Mouse (Mus musculus) thymus, adult 2 months (tissue): ENCODE data around the gene Cyp2d10. TPM values are rescaled to one million over a fixed set of nuclear protein-coding genes. Genes with fewer than 3 reads are reported as not detected.
"Not testable (repeated sequence)": the region's sequence is repeated elsewhere in the genome, so short reads cannot be mapped to it uniquely, and the experiment has no call there.

ENCODE experiments used
- DNase-seq: peaks from one replicate; pipeline ENCODE4 v3.0.0; 2021
- H3K27ac ChIP-seq: fragments of 200-500 bp; 2 replicates; pipeline ENCODE4 v1.5.1; 2012; ENCODE audit warnings: low read length, control low read depth; ENCODE audit not compliant: control insufficient read depth, insufficient read depth
- H3K27me3 ChIP-seq: fragments of 200-500 bp; 2 replicates; pipeline ENCODE4 v1.6.1; 2012; ENCODE audit warnings: mild to moderate bottlenecking, low read length, moderate library complexity, mixed read lengths; ENCODE audit not compliant: control insufficient read depth, insufficient read depth
- H3K36me3 ChIP-seq: fragments of 200-500 bp; 2 replicates; pipeline ENCODE4 v1.6.1; 2012; ENCODE audit warnings: mild to moderate bottlenecking, low read length, moderate library complexity; ENCODE audit not compliant: control insufficient read depth, insufficient read depth
- H3K4me1 ChIP-seq: fragments of 200-500 bp; replicated peaks from 2 replicates; pipeline ENCODE4 v1.6.1; 2012; ENCODE audit warnings: low read length; ENCODE audit not compliant: control insufficient read depth, insufficient read depth
- H3K4me3 ChIP-seq: fragments of 200-500 bp; 2 replicates; pipeline ENCODE4 v1.5.1; 2012; ENCODE audit warnings: mild to moderate bottlenecking, low read length, control low read depth, moderate library complexity; ENCODE audit not compliant: control insufficient read depth, insufficient read depth
- CTCF ChIP-seq: fragments of 200-500 bp; IDR thresholded peaks from 2 replicates; pipeline ENCODE4 v1.5.1; 2012; ENCODE audit warnings: mild to moderate bottlenecking, control low read depth, low read length, moderate library complexity, borderline replicate concordance; ENCODE audit not compliant: control insufficient read depth, poor library complexity, insufficient read depth; ENCODE audit errors: extremely low read depth
- POLR2A ChIP-seq: fragments of 200-500 bp; IDR thresholded peaks from 2 replicates; pipeline ENCODE4 v1.6.1; 2012; ENCODE audit warnings: mild to moderate bottlenecking, low read length, control low read depth, moderate library complexity; ENCODE audit not compliant: control insufficient read depth, poor library complexity, insufficient read depth; ENCODE audit errors: extremely low read depth
- WGBS: fragments of 180-500 bp; shearing (Covaris S2); methylation state at CpG from one replicate; pipeline ENCODE4 v1.1.7; 2018; 5-methylcytosine and 5-hydroxymethylcytosine counted together
- polyA plus RNA-seq: library from polyadenylated mRNA; depleted of rRNA; stranded (reverse); fragments of >200 nt; gene quantifications from 2 replicates; pipeline ENCODE4 v1.2.3, GENCODE M21; 2012

Cyp2d10 gene
- polyA plus RNA-seq, 1 experiment, result 0.28 TPM

DNA sequence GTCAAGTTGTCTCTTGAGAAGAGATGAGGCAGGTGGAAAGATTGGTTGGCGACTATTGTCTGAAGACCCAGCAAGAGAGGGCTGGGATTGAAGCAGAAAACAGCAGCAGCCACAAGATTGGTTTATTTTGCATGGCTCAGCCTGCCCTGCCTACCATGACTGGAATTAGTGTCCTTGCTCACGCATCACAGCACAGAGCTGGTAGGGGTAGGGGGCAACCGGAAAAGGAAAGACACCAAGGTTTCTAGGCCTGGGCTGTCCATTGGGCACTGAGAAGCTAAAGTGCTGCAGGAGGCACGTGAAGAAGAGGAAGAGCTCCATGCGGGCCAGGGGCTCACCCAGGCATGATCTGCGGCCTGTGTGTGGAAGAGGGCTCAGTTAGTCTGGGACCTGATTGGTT, 4.3 kb downstream of the Cyp2d10 start:
- no peak for DNase-seq
- no peaks in the 10 kb centered on the region for H3K27me3 ChIP-seq
- no peaks in the 10 kb centered on the region for H3K36me3 ChIP-seq
- no peaks in the 10 kb centered on the region for H3K4me1 ChIP-seq
- 86% methylated on average over 6 of the region's 6 CpGs for WGBS
- no peak overlapping the region for H3K4me3 ChIP-seq
- TF ChIP-seq POLR2A (no peak), CTCF (no peak)
- no peak overlapping the region for H3K27ac ChIP-seq

DNA sequence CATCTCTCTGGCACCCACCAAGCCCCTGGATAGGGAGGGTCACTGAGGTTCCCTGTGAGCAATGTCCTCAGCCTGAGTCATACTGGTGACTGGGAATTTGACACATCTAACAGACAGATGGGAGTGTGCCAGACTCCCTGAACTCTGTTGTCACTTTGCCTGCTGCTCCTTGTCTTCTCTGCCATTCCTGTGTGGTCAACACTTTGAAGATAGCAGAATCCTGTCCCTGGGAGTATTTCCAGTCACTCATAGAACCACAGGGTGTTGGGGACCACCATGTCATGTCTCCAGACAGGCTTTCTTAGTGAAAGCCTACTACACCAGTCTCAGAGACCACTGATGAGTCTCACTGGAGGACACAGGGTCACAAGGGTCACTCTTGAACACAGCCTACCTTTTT, 4.9 kb downstream of the Cyp2d10 start:
- Histone ChIP-seq H3K4me3 (no peak overlapping the region), H3K27ac (no peak overlapping the region), H3K4me1 (no peaks in the 10 kb centered on the region), H3K36me3 (no peaks in the 10 kb centered on the region), H3K27me3 (no peaks in the 10 kb centered on the region)
- TF ChIP-seq POLR2A, result no peak
- TF ChIP-seq CTCF, result no peak
- no peak for DNase-seq

DNA sequence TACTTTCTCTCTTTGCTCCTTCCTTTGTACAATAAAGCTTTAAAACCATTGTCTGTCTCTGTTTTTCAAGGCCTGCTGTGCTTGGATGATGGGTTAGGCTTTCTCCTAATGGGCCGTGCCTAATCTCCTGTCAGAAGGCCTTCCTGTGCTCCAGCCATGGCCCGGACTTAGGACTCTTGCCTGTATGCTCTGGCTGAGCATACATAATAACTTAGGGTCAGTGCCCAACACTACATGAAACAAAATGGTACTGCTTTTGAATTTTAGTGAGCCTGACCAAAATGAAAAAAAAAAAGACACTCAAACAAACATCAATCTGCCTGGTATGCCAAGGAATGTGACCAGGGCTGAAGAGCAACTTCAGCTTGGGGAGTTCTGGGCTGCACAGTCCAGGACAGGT, 5.5 kb downstream of the Cyp2d10 start:
- TF ChIP-seq CTCF, result no peak
- no peak for TF ChIP-seq POLR2A
- no peak overlapping the region for H3K27ac ChIP-seq
- H3K36me3 ChIP-seq, result no peaks in the 10 kb centered on the region
- H3K4me1 ChIP-seq, result no peaks in the 10 kb centered on the region
- H3K4me3 ChIP-seq, result no peak overlapping the region
- DNase-seq, result no peak
- H3K27me3 ChIP-seq, result no peaks in the 10 kb centered on the region
- WGBS, result 84% methylated on average over 2 of the region's 2 CpGs

DNA sequence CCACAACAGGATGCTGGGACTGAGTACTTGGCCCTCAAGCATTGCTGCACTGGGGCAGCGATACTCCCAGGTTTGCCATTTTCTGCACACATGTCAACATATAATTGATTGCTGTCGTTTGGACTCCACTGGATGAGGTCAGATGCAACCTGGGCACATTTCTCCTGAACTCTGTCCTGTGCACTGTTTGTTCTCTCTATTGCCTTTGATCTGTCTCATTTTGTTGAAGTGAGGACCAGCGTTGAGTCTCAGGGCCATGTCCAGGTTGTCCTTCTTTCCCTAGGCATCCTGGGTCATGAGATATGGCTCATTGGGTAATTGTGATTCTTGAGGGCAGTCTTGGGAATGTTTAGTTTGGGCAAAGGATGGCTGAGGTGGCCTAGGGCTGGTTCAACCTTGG, 11.0 kb downstream of the Cyp2d10 start:
- H3K36me3 ChIP-seq, DNase-seq, H3K4me3 ChIP-seq, H3K27me3 ChIP-seq, H3K27ac ChIP-seq, H3K4me1 ChIP-seq: not testable (repeated sequence)
- 93% methylated on average over 3 of the region's 3 CpGs for WGBS

DNA sequence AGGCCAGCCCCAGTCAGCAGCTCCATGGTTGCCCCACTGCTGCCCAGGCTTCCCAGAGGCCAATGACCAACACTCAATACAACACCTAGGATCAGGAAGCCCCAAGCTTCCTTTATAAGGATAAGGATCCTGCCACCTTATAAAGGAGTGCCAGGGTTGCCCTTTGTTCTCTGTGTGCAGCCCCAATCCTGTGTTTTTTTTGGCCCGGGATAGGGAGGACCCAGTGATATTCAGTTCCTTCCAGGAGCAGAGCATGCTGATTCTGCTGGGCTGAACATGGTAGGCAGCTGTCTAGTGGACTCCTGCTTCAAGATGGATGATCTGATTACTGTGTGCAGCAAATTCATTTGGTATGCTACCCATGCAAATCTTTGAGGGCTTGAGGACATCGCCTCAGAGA, 13.1 kb downstream of the Cyp2d10 start, which contains the start of gene Cyp2d11:
Cyp2d11 (minus strand) TSS at position 101 of the 400 bp plus-strand sequence.
- not testable (repeated sequence) for H3K27ac ChIP-seq, DNase-seq, H3K36me3 ChIP-seq, H3K27me3 ChIP-seq, H3K4me1 ChIP-seq, H3K4me3 ChIP-seq
- WGBS, result 91% methylated on average over 2 of the region's 2 CpGs

DNA sequence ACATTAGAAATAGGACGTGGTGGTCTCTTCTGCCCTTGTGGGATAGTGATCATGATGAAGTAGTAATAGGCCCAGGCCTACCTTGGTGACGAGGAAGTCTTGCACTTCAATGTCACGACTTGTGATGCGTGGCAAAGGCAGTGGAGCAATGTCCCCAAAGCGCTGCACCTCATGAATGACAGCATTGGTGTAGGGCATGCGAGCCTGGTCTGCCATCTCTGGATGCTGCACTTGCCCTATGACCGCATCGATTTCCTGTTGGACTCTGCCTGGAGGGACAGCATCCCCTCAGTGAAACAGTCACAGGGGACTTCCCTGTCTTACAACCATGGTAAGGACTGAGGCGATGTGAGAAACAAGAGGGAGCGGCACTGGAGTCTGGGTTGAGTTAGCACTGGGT, 17.1 kb downstream of the Cyp2d10 start:
- not testable (repeated sequence) for H3K27me3 ChIP-seq, H3K4me1 ChIP-seq, H3K36me3 ChIP-seq, DNase-seq, H3K27ac ChIP-seq, H3K4me3 ChIP-seq
- 95% methylated on average over 10 of the region's 10 CpGs for WGBS

DNA sequence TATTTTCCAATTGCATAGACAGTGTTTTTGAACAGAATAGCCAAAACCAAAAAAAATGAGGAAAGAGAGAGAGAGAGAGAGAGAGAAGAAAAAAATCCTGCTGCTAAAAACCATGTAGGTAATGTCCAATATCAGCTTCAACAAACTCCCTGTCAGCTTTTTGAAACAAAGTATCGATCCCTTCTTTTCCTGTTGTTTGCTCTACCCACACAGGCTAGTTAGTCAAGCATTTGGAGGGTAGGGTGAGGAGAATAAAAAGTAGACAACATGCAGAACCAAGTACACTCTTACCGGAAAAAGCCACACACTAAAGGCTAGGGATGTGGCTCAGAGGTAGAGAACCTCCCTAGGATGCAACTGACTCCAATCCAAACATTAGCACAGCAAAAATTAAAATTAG, 21.3 kb downstream of the Cyp2d10 start:
- DNase-seq, result no peak
- no peaks in the 10 kb centered on the region for H3K36me3 ChIP-seq
- no peak for TF ChIP-seq POLR2A
- no peak for TF ChIP-seq CTCF
- 96% methylated on average over 2 of the region's 2 CpGs for WGBS
- no peaks in the 10 kb centered on the region for H3K27me3 ChIP-seq
- H3K4me3 ChIP-seq, result no peak overlapping the region
- no peak overlapping the region for H3K27ac ChIP-seq
- H3K4me1 ChIP-seq, result no peaks in the 10 kb centered on the region
